Mouse (Mus musculus): Measurements from ENCODE around the gene Gucy2c. TPM values are rescaled to one million over a fixed set of nuclear protein-coding genes. Genes with fewer than 3 reads are reported as not detected.

Gucy2c gene
- polyA plus RNA-seq, 1 experiment from 2014 or later, result 0.11 TPM

- Histone ChIP-seq H3K36me3 (ENCODE audit: insufficient read depth, low read length) (no peaks in the 10 kb centered on the region), H3K4me3 (replicated peaks; ENCODE audit: low read depth, low read length) (no peak overlapping the region), H3K4me2 (ENCODE audit: low read length) (no peak overlapping the region), H3K9me3 (replicated peaks; ENCODE audit: low read length) (no peaks in the 10 kb centered on the region), H3K9ac (ENCODE audit: low read depth, low read length) (no peak overlapping the region), H3K27ac (no peak overlapping the region), H3K4me1 (replicated peaks; ENCODE audit: insufficient read depth, low read length) (no peaks in the 10 kb centered on the region), H3K27me3 (ENCODE audit: insufficient read depth, low read length) (no peaks in the 10 kb centered on the region)
- ATAC-seq (replicated peaks; ENCODE audit: low FRiP score, low read depth) (no peak), DNase-seq (ENCODE audit: low spot score) (no peak)
- no peak for TF ChIP-seq CTCF (IDR thresholded peaks at IDR 0.05; ENCODE audit: low read depth)
- WGBS, result 76% methylated on average over 7 of the region's 7 CpGs
Measured at GRCm38 (mm10) chr6:136743729-136744128, 37.8 kb downstream of the Gucy2c start.

GRCm38 (mm10) chr6:136742352-136743118 is 39.0 kb downstream of the Gucy2c start:
- Histone ChIP-seq H3K9me3 (replicated peaks; ENCODE audit: low read length) (no peaks in the 10 kb centered on the region), H3K36me3 (ENCODE audit: insufficient read depth, low read length) (no peaks in the 10 kb centered on the region), H3K4me2 (ENCODE audit: low read length) (no peak overlapping the region), H3K27ac (no peak overlapping the region), H3K4me1 (replicated peaks; ENCODE audit: insufficient read depth, low read length) (no peaks in the 10 kb centered on the region), H3K9ac (ENCODE audit: low read depth, low read length) (no peak overlapping the region), H3K4me3 (replicated peaks; ENCODE audit: low read depth, low read length) (no peak overlapping the region), H3K27me3 (ENCODE audit: insufficient read depth, low read length) (no peaks in the 10 kb centered on the region)
- WGBS, result 38% methylated on average over 10 of the region's 10 CpGs
- peak; percentile 68 for ATAC-seq (replicated peaks; ENCODE audit: low FRiP score, low read depth)
- DNase-seq (ENCODE audit: low spot score), result peak; percentile 95
- TF ChIP-seq CTCF (IDR thresholded peaks at IDR 0.05; ENCODE audit: low read depth), result peak; percentile 94

GRCm38 (mm10) chr6:136741281-136741680 is 40.3 kb downstream of the Gucy2c start:
- no peak for TF ChIP-seq CTCF (IDR thresholded peaks at IDR 0.05; ENCODE audit: low read depth)
- ATAC-seq (replicated peaks; ENCODE audit: low FRiP score, low read depth) (no peak), DNase-seq (ENCODE audit: low spot score) (no peak)
- H3K4me2 ChIP-seq (ENCODE audit: low read length), result no peak overlapping the region
- H3K9me3 ChIP-seq (replicated peaks; ENCODE audit: low read length), result no peaks in the 10 kb centered on the region
- H3K4me1 ChIP-seq (replicated peaks; ENCODE audit: insufficient read depth, low read length), result no peaks in the 10 kb centered on the region
- no peaks in the 10 kb centered on the region for H3K36me3 ChIP-seq (ENCODE audit: insufficient read depth, low read length)
- H3K27me3 ChIP-seq (ENCODE audit: insufficient read depth, low read length), result no peaks in the 10 kb centered on the region
- 80% methylated on average over 10 of the region's 10 CpGs for whole genome bisulfite sequencing
- no peak overlapping the region for H3K9ac ChIP-seq (ENCODE audit: low read depth, low read length)
- H3K4me3 ChIP-seq (replicated peaks; ENCODE audit: low read depth, low read length), result no peak overlapping the region
- no peak overlapping the region for H3K27ac ChIP-seq

- 73% methylated on average over 7 of the region's 7 CpGs for WGBS
- TF ChIP-seq CTCF (IDR thresholded peaks at IDR 0.05; ENCODE audit: low read depth), result no peak
Measured at GRCm38 (mm10) chr6:136735766-136736165, 45.8 kb downstream of the Gucy2c start.

GRCm38 (mm10) chr6:136728144-136728543 is 53.4 kb downstream of the Gucy2c start:
- no peaks in the 10 kb centered on the region for H3K4me1 ChIP-seq (replicated peaks; ENCODE audit: insufficient read depth, low read length)
- H3K27ac ChIP-seq, result no peak overlapping the region
- no peaks in the 10 kb centered on the region for H3K36me3 ChIP-seq (ENCODE audit: insufficient read depth, low read length)
- H3K9me3 ChIP-seq (replicated peaks; ENCODE audit: low read length), result no peaks in the 10 kb centered on the region
- no peak overlapping the region for H3K9ac ChIP-seq (ENCODE audit: low read depth, low read length)
- no peak overlapping the region for H3K4me3 ChIP-seq (replicated peaks; ENCODE audit: low read depth, low read length)
- DNase-seq (ENCODE audit: low spot score) (no peak), ATAC-seq (replicated peaks; ENCODE audit: low FRiP score, low read depth) (no peak)
- H3K27me3 ChIP-seq (ENCODE audit: insufficient read depth, low read length), result no peaks in the 10 kb centered on the region
- 92% methylated on average over 14 of the region's 14 CpGs for WGBS
- H3K4me2 ChIP-seq (ENCODE audit: low read length), result no peak overlapping the region
- TF ChIP-seq CTCF (IDR thresholded peaks at IDR 0.05; ENCODE audit: low read depth), result no peak

More at GRCm38 (mm10) chr6:136735766-136736165, 45.8 kb downstream of the Gucy2c start:
- H3K27me3 ChIP-seq (ENCODE audit: insufficient read depth, low read length), result no peaks in the 10 kb centered on the region
- no peak overlapping the region for H3K9ac ChIP-seq (ENCODE audit: low read depth, low read length)
- H3K27ac ChIP-seq, result no peak overlapping the region
- no peak overlapping the region for H3K4me3 ChIP-seq (replicated peaks; ENCODE audit: low read depth, low read length)
- ATAC-seq (replicated peaks; ENCODE audit: low FRiP score, low read depth), result no peak
- no peaks in the 10 kb centered on the region for H3K4me1 ChIP-seq (replicated peaks; ENCODE audit: insufficient read depth, low read length)
- no peak for DNase-seq (ENCODE audit: low spot score)
- H3K9me3 ChIP-seq (replicated peaks; ENCODE audit: low read length), result no peaks in the 10 kb centered on the region
- H3K4me2 ChIP-seq (ENCODE audit: low read length), result no peak overlapping the region
- no peaks in the 10 kb centered on the region for H3K36me3 ChIP-seq (ENCODE audit: insufficient read depth, low read length)

- no peaks in the 10 kb centered on the region for H3K36me3 ChIP-seq (ENCODE audit: insufficient read depth, low read length)
- WGBS, result 68% methylated on average over 3 of the region's 3 CpGs
- no peaks in the 10 kb centered on the region for H3K9me3 ChIP-seq (replicated peaks; ENCODE audit: low read length)
- no peaks in the 10 kb centered on the region for H3K4me1 ChIP-seq (replicated peaks; ENCODE audit: insufficient read depth, low read length)
- H3K4me2 ChIP-seq (ENCODE audit: low read length), result no peak overlapping the region
- no peak overlapping the region for H3K9ac ChIP-seq (ENCODE audit: low read depth, low read length)
- no peak overlapping the region for H3K4me3 ChIP-seq (replicated peaks; ENCODE audit: low read depth, low read length)
- no peaks in the 10 kb centered on the region for H3K27me3 ChIP-seq (ENCODE audit: insufficient read depth, low read length)
- no peak for TF ChIP-seq CTCF (IDR thresholded peaks at IDR 0.05; ENCODE audit: low read depth)
- ATAC-seq (replicated peaks; ENCODE audit: low FRiP score, low read depth) (no peak), DNase-seq (ENCODE audit: low spot score) (no peak)
- no peak overlapping the region for H3K27ac ChIP-seq
Measured at GRCm38 (mm10) chr6:136723171-136723570, 58.4 kb downstream of the Gucy2c start.
